Mouse (Mus musculus): ENCODE data around the gene Ttc37.

Gene Ttc37

GRCm38 (mm10) chr13:76157508-76157907, 59.0 kb downstream of the Ttc37 start:
- no peak for DNase-seq (ENCODE audit: low read depth, low spot score)

DNA sequence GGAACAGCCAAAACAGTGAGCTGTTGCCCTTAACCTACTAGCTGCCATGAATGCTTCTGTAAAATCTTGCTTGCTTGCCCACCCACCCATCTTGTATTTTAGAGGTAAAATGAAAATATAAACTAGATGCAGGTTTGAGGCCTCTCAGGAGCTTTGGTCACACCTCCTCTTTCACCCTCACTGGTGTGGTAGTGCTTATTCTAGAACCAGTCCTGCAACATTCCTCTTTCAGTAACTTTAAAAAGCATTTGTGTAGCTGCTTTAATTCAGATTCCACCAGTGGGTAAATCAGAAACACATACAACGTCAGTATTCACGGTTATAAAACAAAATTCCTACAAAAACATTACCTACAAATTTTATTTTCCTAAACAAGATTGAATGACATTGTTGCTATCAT, 62.1 kb downstream of the Ttc37 start:
- DNase-seq (ENCODE audit: low read depth, low spot score) = no peak

GRCm38 (mm10) chr13:76174297-76174696, 75.8 kb downstream of the Ttc37 start:
- no peak for DNase-seq (ENCODE audit: low read depth, low spot score)

GRCm38 (mm10) chr13:76178700-76179099, 80.2 kb downstream of the Ttc37 start:
- no peak for DNase-seq (ENCODE audit: low read depth, low spot score)

DNA sequence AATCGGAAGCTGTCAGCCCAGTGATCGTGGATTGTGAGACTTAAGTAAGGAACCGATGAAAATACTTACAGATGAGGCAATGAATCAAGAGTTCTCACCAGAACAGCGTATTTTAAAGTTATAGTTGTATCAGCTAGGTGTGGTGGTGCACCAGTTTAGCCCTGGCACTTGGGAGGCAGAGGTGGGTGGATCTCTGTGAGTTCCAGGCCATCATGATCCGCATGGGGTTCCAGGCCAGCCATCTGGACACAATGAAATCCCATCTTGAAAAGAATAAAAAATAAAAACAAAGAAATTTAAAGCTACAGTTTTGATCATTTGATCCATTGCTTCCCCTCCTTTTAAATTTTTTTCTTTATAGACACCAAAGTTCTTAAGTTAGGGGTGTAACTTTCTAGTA, 89.1 kb downstream of the Ttc37 start:
- no peak for DNase-seq (ENCODE audit: low read depth, low spot score)

DNA sequence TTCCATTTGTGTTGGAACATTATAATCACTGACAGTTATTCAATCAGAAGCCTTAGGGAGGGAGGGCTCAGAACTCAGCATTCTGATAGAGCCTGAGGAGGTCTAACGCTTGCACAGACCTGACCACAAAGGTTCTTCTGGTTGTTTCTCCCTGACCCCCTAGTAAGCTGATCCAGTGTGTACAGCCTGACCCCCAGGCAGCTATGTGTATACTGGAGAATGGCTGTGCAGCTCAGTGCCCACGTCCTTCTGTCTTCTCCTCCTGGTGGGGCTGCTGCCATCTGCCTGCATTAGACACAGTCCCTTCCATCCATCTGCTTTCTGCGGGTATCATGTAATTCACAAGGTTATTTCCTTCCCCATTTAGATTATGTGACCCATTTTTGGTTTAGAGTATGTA, 90.7 kb downstream of the Ttc37 start:
- DNase-seq (ENCODE audit: low read depth, low spot score) = peak; percentile 50

DNA sequence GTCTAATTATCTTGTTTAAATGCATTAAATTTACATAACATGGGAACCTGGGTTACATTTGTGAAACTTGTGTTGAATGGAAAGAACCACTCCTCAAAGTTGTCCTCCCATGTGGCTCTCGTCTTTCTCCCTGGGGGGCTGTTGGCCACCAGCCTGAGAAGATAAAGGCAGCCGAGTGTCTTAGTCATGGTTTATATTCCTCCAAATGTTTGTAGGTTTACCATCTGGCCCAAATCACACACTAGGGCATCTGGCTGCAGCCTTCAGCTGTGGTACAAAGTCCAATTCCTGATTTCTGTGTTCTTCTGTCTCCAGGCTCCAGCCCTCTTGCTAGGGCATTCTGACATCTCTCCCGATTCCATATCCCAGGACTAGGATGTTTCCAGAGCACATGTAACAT, 91.7 kb downstream of the Ttc37 start:
- DNase-seq (ENCODE audit: low read depth, low spot score) = no peak

- DNase-seq (ENCODE audit: low read depth, low spot score) = peak; percentile 44
These were observed 96.4 kb downstream of the Ttc37 start for GRCm38 (mm10) chr13:76194937-76195336.

GRCm38 (mm10) chr13:76195431-76196138, 97.1 kb downstream of the Ttc37 start:
- DNase-seq (ENCODE audit: low read depth, low spot score) = no peak

GRCm38 (mm10) chr13:76197297-76197848, 98.8 kb downstream of the Ttc37 start:
- DNase-seq (ENCODE audit: low read depth, low spot score) = no peak

- no peak for DNase-seq (ENCODE audit: low read depth, low spot score)
These were observed 101.4 kb downstream of the Ttc37 start for GRCm38 (mm10) chr13:76199943-76200342.

- DNase-seq (ENCODE audit: low read depth, low spot score) = no peak
These were observed 116.4 kb downstream of the Ttc37 start for GRCm38 (mm10) chr13:76214928-76215327.

DNA sequence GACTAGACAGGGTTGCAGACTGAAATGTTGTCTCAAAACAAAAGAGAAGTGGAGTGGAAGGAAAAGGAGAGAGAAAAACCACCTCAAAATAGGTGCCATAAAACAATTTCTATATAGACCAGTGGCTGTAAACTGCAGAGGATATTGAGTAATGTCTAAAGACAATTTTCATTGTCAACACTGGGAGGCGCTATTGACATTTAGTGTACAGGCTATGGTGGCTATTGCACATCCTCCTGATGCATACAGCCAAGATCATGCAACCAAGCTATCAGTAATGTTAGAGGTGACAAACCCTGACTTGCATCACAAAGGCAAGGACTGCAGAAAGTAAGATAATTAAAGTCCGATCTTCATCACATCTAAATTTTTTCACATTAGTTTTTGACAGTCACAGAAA, 116.9 kb downstream of the Ttc37 start:
- peak; percentile 29 for DNase-seq (ENCODE audit: low read depth, low spot score)

Measured in telencephalon, adult 2 months (tissue).